Mouse (Mus musculus) bone marrow, adult 2 months (tissue): ENCODE data around the gene Zfp109.

Source experiments
- CTCF ChIP-seq: fragments of 200-500 bp; IDR thresholded peaks from 2 replicates; pipeline ENCODE4 v1.5.1; 2011; ENCODE audit warnings: low read length, control low read depth; ENCODE audit not compliant: control insufficient read depth, insufficient read depth
- POLR2A ChIP-seq: fragments of 200-500 bp; IDR thresholded peaks from 2 replicates; pipeline ENCODE4 v1.6.1; 2011; ENCODE audit warnings: low read depth, mild to moderate bottlenecking, control low read depth, low read length, borderline replicate concordance; ENCODE audit not compliant: control insufficient read depth

DNA sequence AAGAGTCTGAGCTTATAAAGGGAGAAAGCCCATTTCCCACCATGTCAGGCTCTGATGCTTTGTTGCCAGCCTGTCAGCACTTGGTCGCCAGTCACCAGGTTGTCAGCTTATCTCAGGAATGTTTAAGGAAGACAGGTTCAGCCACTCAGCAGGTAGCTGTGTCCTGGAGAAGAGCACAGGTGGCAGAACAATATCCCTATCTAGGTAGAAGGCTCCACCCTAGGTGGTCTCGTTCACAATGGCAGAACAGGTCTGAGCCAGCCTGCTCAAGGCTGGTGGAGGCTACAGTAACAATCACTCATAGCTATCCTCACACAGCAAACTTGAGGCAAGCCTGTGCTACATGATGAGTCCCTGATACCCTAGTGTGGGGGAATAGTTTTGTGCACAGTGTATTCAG lies 46.0 kb downstream of the Zfp109 start:
- TF ChIP-seq CTCF, result no peak
- no peak for TF ChIP-seq POLR2A
